Mouse (Mus musculus) cerebellum, adult 2 months (tissue): ENCODE results near the gene Tle3.

ENCODE experiments used
- CTCF ChIP-seq: fragments of 200-500 bp; IDR thresholded peaks from 2 replicates; pipeline ENCODE4 v1.5.1; 2011; ENCODE audit warnings: low read depth, mild to moderate bottlenecking, control low read depth, low read length, moderate library complexity, borderline replicate concordance; ENCODE audit not compliant: insufficient read depth
- POLR2A ChIP-seq: fragments of 200-500 bp; IDR thresholded peaks from 2 replicates; pipeline ENCODE4 v1.6.1; 2011; ENCODE audit warnings: low read length, control low read depth, borderline replicate concordance; ENCODE audit not compliant: insufficient read depth

- no peak for TF ChIP-seq CTCF
- no peak for TF ChIP-seq POLR2A
Measured at GRCm38 (mm10) chr9:61436104-61436503, 63.9 kb downstream of the Tle3 start.
